Mouse (Mus musculus) left cerebral cortex, adult 11 months (tissue): ENCODE measurements around the gene Spryd4.
"Not testable (repeated sequence)": the region's sequence is repeated elsewhere in the genome, so short reads cannot be mapped to it uniquely, and the experiment has no call there.

ENCODE experiments used
- DNase-seq: peaks from one replicate; pipeline ENCODE4 v3.0.0; 2022; ENCODE audit warnings: low spot score

Gene Spryd4

GRCm38 (mm10) chr10:128185959-128186358 is 25.6 kb downstream of the Spryd4 start:
- peak; percentile 37 for DNase-seq

GRCm38 (mm10) chr10:128185277-128185940 is 26.2 kb downstream of the Spryd4 start:
- DNase-seq, result no peak

- no peak for DNase-seq
These were observed 27.3 kb downstream of the Spryd4 start for GRCm38 (mm10) chr10:128184296-128184695.

GRCm38 (mm10) chr10:128179989-128180388 is 31.6 kb downstream of the Spryd4 start, which contains the start of gene Rbms2:
TSS of gene Rbms2 (minus strand) at chr10:128180297.
- no peak for DNase-seq

- DNase-seq, result no peak
These were observed 34.3 kb downstream of the Spryd4 start for GRCm38 (mm10) chr10:128177316-128177715.

- peak; percentile 34 for DNase-seq
These were observed 35.4 kb downstream of the Spryd4 start for GRCm38 (mm10) chr10:128175996-128176755.

GRCm38 (mm10) chr10:128175302-128175701 is 36.3 kb downstream of the Spryd4 start:
- no peak for DNase-seq

GRCm38 (mm10) chr10:128171348-128171747 is 40.3 kb downstream of the Spryd4 start:
- DNase-seq, result not testable (repeated sequence)

GRCm38 (mm10) chr10:128167091-128167490 is 44.5 kb downstream of the Spryd4 start:
- no peak for DNase-seq

- DNase-seq, result not testable (repeated sequence)
These were observed 45.9 kb downstream of the Spryd4 start for GRCm38 (mm10) chr10:128165726-128166125.
